Mouse (Mus musculus) erythroblast, embryonic 14.5 days (primary cell): ENCODE measurements around the gene Sec24a.

Experiments used
- GATA1 ChIP-seq: IDR thresholded peaks from 2 replicates; pipeline ENCODE4 v1.6.1; 2012; ENCODE audit warnings: low read length, inconsistent platforms, mixed read lengths
- TAL1 ChIP-seq: IDR thresholded peaks from 3 replicates; pipeline ENCODE4 v1.6.1; 2012; ENCODE audit warnings: low read length, inconsistent platforms, mixed read lengths

GRCm38 (mm10) chr11:51706451-51706850 is 57.0 kb downstream of the Sec24a start:
- TF ChIP-seq GATA1, result no peak
- TF ChIP-seq TAL1, result no peak
